Mouse (Mus musculus) heart, embryonic 15.5 days (tissue): ENCODE results near the gene Lbx2. TPM values are rescaled to one million over a fixed set of nuclear protein-coding genes. Genes with fewer than 3 reads are reported as not detected.

Source experiments
- ATAC-seq: fragments of 200-750 bp; cut with Nextera tagmentation; replicated peaks from 2 replicates; pipeline ENCODE4 v1.8.0; 2017; ENCODE audit warnings: low read depth, moderate TSS enrichment; ENCODE audit not compliant: insufficient number of reproducible peaks, insufficient read depth, low FRiP score
- H3K27ac ChIP-seq: fragments of 300-500 bp; sonication (generic); 2 replicates; pipeline ENCODE4 v1.5.1; 2015; ENCODE audit warnings: mild to moderate bottlenecking, inconsistent platforms
- H3K27me3 ChIP-seq: fragments of 300-500 bp; sonication (generic); 2 replicates; pipeline ENCODE4 v1.6.1; 2015; ENCODE audit warnings: inconsistent platforms
- H3K36me3 ChIP-seq: fragments of 300-500 bp; sonication (generic); 2 replicates; pipeline ENCODE4 v1.6.1; 2015; ENCODE audit warnings: mild to moderate bottlenecking, inconsistent platforms
- H3K4me1 ChIP-seq: fragments of 300-500 bp; sonication (generic); replicated peaks from 2 replicates; pipeline ENCODE4 v1.6.1; 2015; ENCODE audit warnings: inconsistent platforms
- H3K4me2 ChIP-seq: fragments of 300-500 bp; sonication (generic); 2 replicates; pipeline ENCODE4 v1.6.1; 2015; ENCODE audit warnings: inconsistent platforms, mild to moderate bottlenecking, moderate library complexity
- H3K4me3 ChIP-seq: fragments of 300-500 bp; sonication (generic); 2 replicates; pipeline ENCODE4 v1.5.1; 2015; ENCODE audit warnings: mild to moderate bottlenecking, inconsistent platforms
- H3K9ac ChIP-seq: fragments of 300-500 bp; sonication (generic); 2 replicates; pipeline ENCODE4 v1.6.1; 2015; ENCODE audit warnings: mild to moderate bottlenecking, inconsistent platforms
- H3K9me3 ChIP-seq: fragments of 300-500 bp; sonication (generic); replicated peaks from 2 replicates; pipeline ENCODE4 v1.6.1; 2016; ENCODE audit warnings: inconsistent platforms
- WGBS: fragments of 180-500 bp; shearing (Covaris S2); methylation state at CpG from one replicate; pipeline ENCODE4 v1.1.7; 2015; ENCODE audit warnings: mixed read lengths; 5-methylcytosine and 5-hydroxymethylcytosine counted together
- polyA plus RNA-seq: library from polyadenylated mRNA; unstranded; fragments of >200 nt; fragmentation: Nextera tagmentation; extraction: Ambion mirVana; gene quantifications from 2 replicates; pipeline ENCODE4 v1.2.1, GENCODE M21; 2015

Gene Lbx2
- polyA plus RNA-seq, 1 experiment from 2014 or later, result 0.42 TPM

DNA sequence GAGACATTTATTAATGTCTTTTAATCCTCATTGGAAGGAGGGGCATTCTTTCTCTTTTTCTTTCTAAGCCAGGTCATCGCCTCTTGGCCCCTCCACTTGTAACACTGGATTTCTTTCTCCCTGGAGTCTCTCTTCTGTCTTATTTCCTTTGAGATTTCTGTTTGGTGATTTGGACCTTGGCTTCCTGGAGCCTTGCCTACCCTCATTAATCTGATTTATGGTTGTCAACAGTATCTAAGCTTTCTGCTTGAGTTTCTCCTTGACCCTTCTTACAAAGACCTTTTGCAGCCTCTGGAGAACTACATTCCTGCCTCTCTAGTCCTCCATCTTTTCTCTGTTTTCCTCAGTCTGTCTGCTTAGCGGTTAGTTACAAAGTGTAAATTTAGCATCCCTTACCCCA is 12.2 kb downstream of the Lbx2 start:
- no peak overlapping the region for H3K9ac ChIP-seq
- H3K4me2 ChIP-seq, result no peak overlapping the region
- WGBS, result 52% methylated on average over 2 of the region's 2 CpGs
- no peaks in the 10 kb centered on the region for H3K36me3 ChIP-seq
- no peak for ATAC-seq
- no peaks in the 10 kb centered on the region for H3K9me3 ChIP-seq
- H3K4me1 ChIP-seq, result peaks cover 14% of the 10 kb centered on the region
- no peak overlapping the region for H3K4me3 ChIP-seq
- H3K27ac ChIP-seq, result no peak overlapping the region
- peaks cover 11% of the 10 kb centered on the region for H3K27me3 ChIP-seq

DNA sequence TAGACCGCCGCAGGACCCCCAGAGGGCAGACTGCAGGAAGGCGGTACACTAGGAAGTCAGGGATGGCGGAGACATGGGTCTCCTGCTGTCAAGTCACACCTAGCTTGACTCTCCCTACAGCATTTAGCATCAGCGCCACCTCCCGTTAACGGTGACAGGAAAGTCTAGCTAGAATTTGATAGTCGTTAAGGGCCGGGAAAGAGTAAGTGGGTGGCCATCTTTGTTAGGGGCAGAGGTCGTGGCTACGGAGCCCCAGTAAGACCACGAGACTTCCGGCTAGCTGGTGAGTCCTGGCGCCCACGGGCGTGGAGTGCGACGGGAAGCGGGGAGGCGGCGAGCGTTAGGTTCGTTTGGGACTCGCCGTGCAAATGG is 15.1 kb downstream of the Lbx2 start, which contains the start of the genes Ccdc142 and Gm42688:
Gene Ccdc142, plus strand, starts transcription at position 286 of the 372 bp plus-strand sequence.
Gene Gm42688, plus strand, starts transcription at position 302 of the 372 bp plus-strand sequence.
- Histone ChIP-seq H3K9ac (peak within 1 kb of the TSS; percentile 79), H3K27me3 (peaks cover 11% of the 10 kb centered on the region), H3K27ac (peak within 1 kb of the TSS; percentile 84), H3K9me3 (no peaks in the 10 kb centered on the region), H3K4me1 (peaks cover 16% of the 10 kb centered on the region), H3K4me3 (peak within 1 kb of the TSS; percentile 84), H3K4me2 (peak within 1 kb of the TSS; percentile 96), H3K36me3 (peaks cover 3% of the 10 kb centered on the region; the same call in 1 of the 2 replicates)
- WGBS, result under 1% methylated on average over 25 of the region's 25 CpGs
- ATAC-seq, result peak; percentile 86

DNA sequence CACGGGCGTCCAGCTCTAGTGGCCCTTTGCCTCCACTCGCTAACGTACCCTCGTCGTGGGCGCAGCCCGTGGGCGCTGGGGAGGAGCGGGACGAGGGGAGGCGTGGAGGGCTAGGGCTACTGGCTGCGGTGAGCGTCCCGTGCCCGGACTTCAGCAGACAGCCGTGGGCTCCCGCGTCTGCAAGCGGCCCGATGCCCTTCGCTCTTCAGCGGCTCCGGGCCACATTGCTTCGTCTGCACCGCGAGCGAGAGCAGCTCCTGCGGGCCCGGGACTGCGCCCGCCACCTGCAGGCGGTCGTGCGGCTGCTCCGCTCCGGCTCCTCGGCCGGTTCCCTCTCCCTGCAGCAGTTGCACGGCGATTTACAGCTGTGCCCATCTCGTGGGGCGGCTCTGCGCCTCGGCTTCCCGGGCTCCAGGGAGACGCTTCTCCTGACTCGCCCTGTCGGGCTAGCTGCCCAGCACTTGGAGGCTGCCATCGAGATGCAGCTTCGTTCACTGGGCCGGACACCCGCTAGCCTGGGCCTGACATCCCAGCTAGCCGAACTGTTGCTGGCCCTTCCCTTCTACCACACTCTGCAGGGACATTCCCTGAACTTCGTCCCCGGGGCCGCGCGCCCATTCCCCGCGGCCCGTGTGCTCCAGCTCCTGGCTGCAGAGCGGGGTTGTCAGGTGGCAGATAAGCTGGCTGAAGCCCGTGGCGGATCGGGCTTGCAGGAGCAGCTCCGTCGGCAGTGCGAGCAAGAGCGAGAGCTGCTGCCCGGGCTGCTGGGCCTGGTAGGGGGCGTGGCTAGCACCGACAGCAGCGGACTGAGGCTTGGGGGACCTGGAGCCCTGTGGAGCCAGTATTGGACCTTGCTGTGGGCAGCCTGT is 15.8 kb downstream of the Lbx2 start:
- peak overlapping the region; percentile 79 for H3K9ac ChIP-seq
- peak; percentile 75 for ATAC-seq

DNA sequence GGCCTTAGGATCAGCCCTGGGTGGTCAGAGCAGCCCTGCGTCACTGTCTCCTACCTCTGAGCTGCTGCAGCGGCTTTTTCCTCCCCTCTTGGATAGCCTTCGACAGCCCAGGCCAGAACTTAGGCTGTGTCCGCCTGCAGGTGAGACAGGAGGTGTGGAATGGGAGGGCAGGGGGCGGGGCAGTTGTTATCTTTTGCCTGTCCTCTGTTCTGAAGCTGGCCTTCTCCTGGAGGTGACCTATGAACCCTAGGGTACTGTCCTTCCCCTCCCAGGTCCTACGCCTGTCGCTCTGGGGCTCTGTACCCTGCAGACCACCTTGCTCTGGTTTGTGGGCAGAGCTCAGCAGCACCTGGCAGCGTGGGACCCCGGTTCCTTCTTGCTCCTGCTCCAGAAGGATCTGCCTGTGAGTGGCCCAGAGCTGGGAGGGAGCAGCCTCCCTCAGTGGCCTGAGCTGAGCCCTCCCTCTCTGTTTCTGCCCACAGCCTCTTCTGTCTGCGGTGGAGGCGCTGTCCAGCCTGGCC is 17.0 kb downstream of the Lbx2 start:
- peaks cover 11% of the 10 kb centered on the region; the same call in 1 of the 2 replicates for H3K36me3 ChIP-seq
- no peaks in the 10 kb centered on the region for H3K9me3 ChIP-seq
- peak overlapping the region; percentile 96; the same call in 1 of the 2 replicates for H3K4me2 ChIP-seq
- H3K27ac ChIP-seq, result no peak overlapping the region
- ATAC-seq, result no peak
- no peak overlapping the region; the same call in 1 of the 2 replicates for H3K9ac ChIP-seq
- H3K4me3 ChIP-seq, result peak overlapping the region; percentile 84; the same call in 1 of the 2 replicates
- peaks cover 11% of the 10 kb centered on the region; the same call in 1 of the 2 replicates for H3K27me3 ChIP-seq
- peaks cover 22% of the 10 kb centered on the region for H3K4me1 ChIP-seq
- WGBS, result 54% methylated on average over 11 of the region's 11 CpGs

More for the DNA sequence above, 15.8 kb downstream of the Lbx2 start:
- Histone ChIP-seq H3K27ac (peak overlapping the region; percentile 84), H3K4me1 (peaks cover 16% of the 10 kb centered on the region), H3K36me3 (peaks cover 7% of the 10 kb centered on the region; the same call in 1 of the 2 replicates), H3K4me2 (peak overlapping the region; percentile 96), H3K4me3 (peak overlapping the region; percentile 84), H3K27me3 (peaks cover 11% of the 10 kb centered on the region), H3K9me3 (no peaks in the 10 kb centered on the region)
- under 1% methylated on average over 74 of the region's 74 CpGs for WGBS

DNA sequence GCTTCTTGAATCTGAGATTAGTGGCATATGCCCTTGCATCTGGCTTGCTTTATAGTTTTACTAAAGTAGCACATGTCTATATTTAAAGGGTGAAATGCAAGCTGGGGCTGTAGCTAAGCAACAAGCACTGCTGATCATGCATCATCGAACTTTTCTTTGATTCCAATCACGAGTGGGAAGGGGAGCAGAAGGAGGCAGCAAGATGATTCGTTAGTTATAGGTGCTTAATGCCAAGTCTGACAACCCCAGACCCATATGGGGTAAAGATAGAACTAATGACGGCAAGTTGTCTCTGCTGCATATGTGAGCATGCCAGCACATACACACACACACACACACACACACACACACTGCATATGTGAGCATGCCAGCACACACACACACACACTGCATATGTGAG is 18.0 kb downstream of the Lbx2 start:
- Histone ChIP-seq H3K4me2 (no peak overlapping the region), H3K27ac (no peak overlapping the region), H3K4me3 (no peak overlapping the region), H3K27me3 (peaks cover 7% of the 10 kb centered on the region; the same call in 1 of the 2 replicates), H3K36me3 (peaks cover 11% of the 10 kb centered on the region; the same call in 1 of the 2 replicates), H3K9me3 (no peaks in the 10 kb centered on the region), H3K4me1 (peaks cover 27% of the 10 kb centered on the region), H3K9ac (no peak overlapping the region)
- 81% methylated on average over 4 of the region's 4 CpGs for WGBS
- ATAC-seq, result no peak

DNA sequence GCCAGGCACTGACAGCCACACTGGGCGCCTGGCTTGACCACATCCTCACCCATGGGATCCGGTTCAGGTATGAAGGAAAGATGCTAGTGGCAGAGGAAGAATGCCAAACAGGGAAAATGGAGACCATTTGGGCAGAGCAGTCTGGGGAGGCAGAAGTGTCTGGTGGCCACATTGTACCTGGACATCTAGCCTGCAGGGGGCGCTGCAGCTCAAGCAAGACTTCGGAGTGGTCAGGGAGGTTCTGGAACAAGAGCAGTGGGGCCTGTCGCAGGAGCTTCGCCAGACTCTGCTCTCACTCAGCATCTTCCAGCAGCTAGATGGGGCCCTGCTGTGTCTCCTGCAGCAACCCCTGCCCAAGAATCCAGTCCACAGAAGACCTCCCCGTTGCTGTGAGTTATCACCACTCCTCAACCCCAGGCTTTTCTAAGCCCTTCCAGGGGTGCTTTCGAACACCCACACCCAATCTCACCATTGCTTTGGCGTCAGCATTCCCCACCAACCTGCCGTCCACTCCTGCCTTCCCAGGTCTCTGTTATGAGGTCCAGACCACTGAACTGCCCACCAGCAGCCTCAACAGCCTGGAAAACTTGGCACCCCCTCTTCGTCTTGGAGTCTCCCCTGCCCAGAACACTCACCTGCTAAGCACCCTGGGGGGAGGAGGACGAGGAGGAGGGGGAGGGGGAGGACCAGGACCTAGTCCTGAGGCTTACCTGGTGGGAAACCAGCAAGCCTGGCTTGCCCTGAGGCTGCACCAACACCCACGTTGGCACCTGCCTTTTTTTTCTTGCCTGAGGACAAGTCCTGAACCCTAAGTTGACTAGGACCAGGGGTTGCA is 21.6 kb downstream of the Lbx2 start:
- ATAC-seq, result peak; percentile 51; the same call in 1 of the 2 replicates
- Histone ChIP-seq H3K9me3 (no peaks in the 10 kb centered on the region), H3K36me3 (peaks cover 14% of the 10 kb centered on the region; the same call in 1 of the 2 replicates), H3K27me3 (no peaks in the 10 kb centered on the region), H3K4me1 (peaks cover 39% of the 10 kb centered on the region), H3K4me2 (peak overlapping the region; percentile 84), H3K27ac (no peak overlapping the region), H3K4me3 (peak overlapping the region; percentile 83), H3K9ac (peak overlapping the region; percentile 84)
- WGBS, result 38% methylated on average over 13 of the region's 13 CpGs

DNA sequence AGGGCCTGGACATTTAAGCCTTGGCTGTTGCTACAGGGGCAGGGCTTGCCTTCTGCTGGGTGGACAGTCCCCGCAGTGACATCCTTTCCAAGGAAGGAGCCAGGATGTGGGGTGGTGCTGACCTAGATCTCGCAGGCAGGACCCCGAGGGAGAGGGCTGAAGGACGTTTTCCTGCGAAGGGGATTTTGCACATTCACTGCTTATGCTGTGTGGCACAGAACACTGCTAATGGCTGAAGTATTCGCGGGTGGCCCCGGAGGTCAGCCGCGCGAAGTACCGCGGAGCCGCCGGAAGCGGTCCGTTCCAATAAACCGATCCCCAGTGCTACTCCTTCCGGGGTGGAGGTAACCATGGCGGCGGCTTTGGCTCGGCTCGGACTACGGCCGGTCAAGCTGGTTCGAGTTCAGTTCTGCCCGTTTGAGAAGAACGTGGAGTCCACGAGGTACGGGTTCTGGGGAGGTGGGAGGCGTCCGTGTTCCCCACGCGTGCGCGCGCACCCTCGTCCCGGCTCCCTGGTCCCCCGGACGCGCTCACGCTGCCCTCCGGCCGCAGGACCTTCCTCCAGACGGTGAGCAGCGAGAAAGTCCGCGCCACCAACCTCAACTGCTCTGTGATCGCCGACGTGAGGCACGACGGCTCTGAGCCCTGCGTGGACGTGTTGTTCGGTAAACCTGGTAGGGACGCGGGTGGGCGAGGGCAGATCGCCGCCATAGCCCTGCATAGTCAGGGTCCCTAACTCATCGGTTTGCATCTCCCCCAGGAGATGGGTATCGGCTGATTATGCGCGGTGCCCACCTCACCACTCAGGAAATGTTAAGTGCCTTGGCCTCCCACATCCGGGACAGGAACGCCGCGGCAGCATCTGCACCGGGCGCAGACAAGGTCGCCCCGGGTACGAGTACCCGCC is 22.8 kb downstream of the Lbx2 start, which contains the start of gene Mrpl53:
Gene Mrpl53, plus strand, starts transcription at position 279 of the 907 bp plus-strand sequence.
- Histone ChIP-seq H3K27me3 (no peaks in the 10 kb centered on the region), H3K4me1 (peaks cover 31% of the 10 kb centered on the region), H3K27ac (peak within 1 kb of the TSS; percentile 86), H3K9me3 (no peaks in the 10 kb centered on the region), H3K9ac (peak within 1 kb of the TSS; percentile 84), H3K4me2 (peak within 1 kb of the TSS; percentile 84), H3K4me3 (peak within 1 kb of the TSS; percentile 83), H3K36me3 (peaks cover 14% of the 10 kb centered on the region; the same call in 1 of the 2 replicates)
- WGBS, result under 1% methylated on average over 76 of the region's 76 CpGs
- peak; percentile 73; the same call in 1 of the 2 replicates for ATAC-seq

DNA sequence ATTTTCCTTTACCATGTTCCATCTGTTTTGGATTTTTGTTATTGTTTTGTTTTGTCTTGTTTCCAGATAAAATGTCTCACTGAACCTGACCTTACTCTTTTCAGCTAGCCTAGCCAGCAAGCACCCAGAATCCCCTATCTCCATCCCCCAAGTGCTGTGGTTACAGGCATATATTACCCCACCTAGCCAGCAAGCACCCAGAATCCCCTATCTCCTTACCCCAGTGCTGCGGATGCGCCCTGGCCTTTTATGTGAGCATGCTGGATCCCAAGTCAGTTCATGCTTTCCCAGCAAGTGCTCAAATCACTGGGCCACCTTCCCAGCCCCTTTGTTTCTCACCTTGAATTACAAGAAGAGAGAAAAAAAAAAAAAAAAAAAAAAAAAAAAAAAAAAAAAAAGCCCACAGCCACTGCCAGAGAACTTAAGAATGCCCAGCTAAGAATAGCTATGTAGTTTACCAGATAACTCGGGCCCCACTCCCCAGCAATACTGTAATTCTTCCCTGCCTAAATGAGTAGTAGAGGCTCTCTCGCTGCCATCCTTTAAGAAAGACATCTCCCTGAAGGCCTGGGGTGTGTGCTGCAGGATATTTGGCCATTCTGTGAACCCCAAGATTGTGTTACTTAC is 25.5 kb downstream of the Lbx2 start:
- peaks cover 10% of the 10 kb centered on the region; the same call in 1 of the 2 replicates for H3K36me3 ChIP-seq
- H3K27me3 ChIP-seq, result no peaks in the 10 kb centered on the region
- H3K9me3 ChIP-seq, result no peaks in the 10 kb centered on the region
- H3K9ac ChIP-seq, result no peak overlapping the region
- no peak overlapping the region for H3K4me2 ChIP-seq
- no peak overlapping the region for H3K4me3 ChIP-seq
- WGBS, result 71% methylated on average over 4 of the region's 4 CpGs
- peaks cover 49% of the 10 kb centered on the region for H3K4me1 ChIP-seq
- ATAC-seq, result no peak
- H3K27ac ChIP-seq, result peak overlapping the region; percentile 51

DNA sequence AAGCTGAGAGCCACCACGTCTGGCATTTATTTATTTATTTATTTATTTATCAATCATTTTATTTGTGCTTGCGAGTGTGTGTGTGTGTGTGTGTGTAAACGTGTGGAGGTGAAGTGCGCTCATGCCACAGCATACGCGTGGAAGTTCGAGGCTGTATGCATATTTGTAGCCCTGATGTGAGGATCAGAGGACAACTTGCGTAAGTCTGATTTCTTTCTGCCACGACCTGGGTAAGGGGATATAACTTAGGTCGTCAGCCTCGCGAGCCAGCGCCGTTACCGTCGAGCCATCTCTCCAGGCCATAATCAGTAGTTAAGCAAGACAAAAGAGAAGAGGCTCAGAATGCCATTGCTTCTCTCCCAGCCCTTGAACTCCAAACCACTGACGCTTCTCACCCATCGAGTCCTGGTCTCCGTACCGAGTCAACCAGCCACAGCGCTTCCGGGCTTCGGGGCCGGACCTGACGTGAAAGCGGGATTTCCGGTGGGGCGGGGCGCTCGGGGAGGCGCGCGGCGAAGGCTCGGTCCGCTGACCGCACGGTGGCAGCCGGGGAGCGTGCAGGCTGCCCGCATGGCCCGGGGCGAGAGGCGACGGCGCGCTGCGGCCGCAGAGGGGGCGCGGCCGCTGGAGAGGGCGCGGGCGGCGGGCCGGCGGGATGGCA is 29.0 kb downstream of the Lbx2 start, which contains the start of gene Mogs:
Gene Mogs, plus strand, starts transcription at position 486 of the 661 bp plus-strand sequence.
- peak within 1 kb of the TSS; percentile 84 for H3K4me3 ChIP-seq
- H3K4me1 ChIP-seq, result peaks cover 43% of the 10 kb centered on the region
- no peaks in the 10 kb centered on the region for H3K9me3 ChIP-seq
- peaks cover 15% of the 10 kb centered on the region; the same call in 1 of the 2 replicates for H3K36me3 ChIP-seq
- peak within 1 kb of the TSS; percentile 78 for H3K27ac ChIP-seq
- ATAC-seq, result peak; percentile 91
- H3K9ac ChIP-seq, result peak within 1 kb of the TSS; percentile 83
- H3K27me3 ChIP-seq, result no peaks in the 10 kb centered on the region
- peak within 1 kb of the TSS; percentile 94 for H3K4me2 ChIP-seq
- WGBS, result under 1% methylated on average over 46 of the region's 58 CpGs
